Mouse (Mus musculus): ENCODE results near the gene Ptpn20.
A peak's percentile ranks its signal among the peaks of the same experiment; 100 is the strongest.

Gene Ptpn20

GRCm38 (mm10) chr14:33588951-33589350, at the start of gene Ptpn20:
TSS of gene Ptpn20 (plus strand) at chr14:33589207.
- no peak for ATAC-seq (ENCODE audit: insufficient number of reproducible peaks, low FRiP score, low TSS enrichment)

- ATAC-seq (ENCODE audit: insufficient number of reproducible peaks, low FRiP score, low TSS enrichment): no peak
Observed at GRCm38 (mm10) chr14:33539559-33540167, 49.3 kb upstream of the Ptpn20 start.

DNA sequence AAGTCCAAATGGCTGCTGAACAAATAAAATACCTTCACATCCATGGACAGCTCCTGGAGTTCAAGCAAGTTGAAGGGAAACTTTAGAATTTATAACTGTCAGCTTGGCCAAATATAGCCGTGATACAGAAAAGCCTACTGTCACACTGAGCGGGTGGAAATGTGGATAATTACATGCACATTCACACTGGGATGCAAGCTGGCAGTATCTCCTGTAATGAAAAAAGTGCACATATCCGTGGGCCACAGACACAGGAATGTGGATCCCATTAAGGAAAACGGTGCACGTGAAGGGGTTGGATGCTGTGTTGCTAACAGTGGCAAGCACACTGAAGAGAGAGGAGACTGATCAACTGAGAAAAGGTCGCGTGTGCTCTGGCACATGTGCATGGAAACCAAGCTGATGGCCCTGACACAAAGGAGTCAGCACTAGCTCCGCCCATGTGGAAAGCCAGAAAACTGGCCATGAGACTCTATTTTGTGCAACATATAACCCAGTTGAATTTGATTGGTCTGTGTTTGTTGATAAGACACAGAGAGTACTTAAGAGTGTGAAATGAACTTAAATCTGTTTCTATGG, 43.4 kb upstream of the Ptpn20 start:
- ATAC-seq (ENCODE audit: insufficient number of reproducible peaks, low FRiP score, low TSS enrichment): no peak

DNA sequence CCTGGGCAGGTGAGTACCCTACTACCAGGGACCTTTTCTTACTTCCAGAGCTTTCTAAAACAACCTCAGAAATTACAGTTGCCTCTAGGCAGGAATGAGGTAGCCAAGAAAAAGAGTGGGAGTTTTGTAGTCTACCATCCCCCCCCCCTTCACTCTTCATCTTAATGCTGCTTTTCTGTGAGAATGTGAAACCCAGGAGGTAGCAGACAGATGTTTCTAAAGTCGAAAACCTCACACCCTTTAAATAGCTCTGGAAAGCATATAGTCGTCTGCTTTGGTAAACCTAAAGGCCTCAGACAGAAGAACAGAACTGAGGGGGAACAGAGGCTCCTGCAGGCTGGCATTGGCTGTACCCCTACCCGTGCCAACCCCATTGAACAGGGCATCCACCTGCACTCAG, 40.4 kb upstream of the Ptpn20 start:
- ATAC-seq (ENCODE audit: insufficient number of reproducible peaks, low FRiP score, low TSS enrichment): no peak

DNA sequence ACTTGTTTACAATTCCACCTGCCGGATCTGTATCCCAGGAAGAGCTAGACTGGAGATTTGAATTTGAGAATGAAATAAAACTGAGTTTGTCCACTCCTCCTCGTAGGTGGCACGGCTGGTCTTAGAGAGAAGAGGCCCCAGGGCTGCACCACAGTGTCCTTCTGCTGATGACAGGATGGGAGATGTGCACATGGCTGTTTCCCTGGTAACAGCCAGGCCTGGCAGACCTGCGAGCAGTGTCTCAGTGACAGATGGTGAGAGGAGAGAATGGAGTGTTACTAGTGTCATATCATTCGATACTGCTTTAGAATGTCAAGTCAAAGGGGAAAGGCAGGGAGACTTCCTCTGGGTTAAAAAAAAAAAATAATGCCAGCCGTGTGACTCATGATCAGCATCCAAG, 39.2 kb upstream of the Ptpn20 start:
- peak; percentile 81 for ATAC-seq (ENCODE audit: insufficient number of reproducible peaks, low FRiP score, low TSS enrichment)

DNA sequence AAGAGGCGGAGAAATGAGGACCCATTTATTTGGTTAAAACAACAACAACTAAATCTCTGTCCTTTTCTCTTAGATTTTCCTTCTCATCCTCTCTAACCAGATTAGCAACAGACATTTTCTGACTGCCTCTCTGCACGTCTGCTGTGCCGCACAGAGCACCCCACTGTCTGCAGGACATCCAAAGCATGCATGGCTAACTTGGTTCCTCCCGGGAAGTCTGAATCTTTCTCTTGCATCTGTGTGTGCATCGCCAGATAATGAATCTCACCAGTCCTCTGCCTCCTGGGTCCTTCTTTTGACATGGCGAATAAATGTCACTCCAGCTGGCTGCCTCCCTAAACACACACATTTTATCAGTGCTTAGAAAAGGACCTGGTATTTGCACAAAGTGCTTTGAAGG, 18.3 kb upstream of the Ptpn20 start:
- ATAC-seq (ENCODE audit: insufficient number of reproducible peaks, low FRiP score, low TSS enrichment): no peak

DNA sequence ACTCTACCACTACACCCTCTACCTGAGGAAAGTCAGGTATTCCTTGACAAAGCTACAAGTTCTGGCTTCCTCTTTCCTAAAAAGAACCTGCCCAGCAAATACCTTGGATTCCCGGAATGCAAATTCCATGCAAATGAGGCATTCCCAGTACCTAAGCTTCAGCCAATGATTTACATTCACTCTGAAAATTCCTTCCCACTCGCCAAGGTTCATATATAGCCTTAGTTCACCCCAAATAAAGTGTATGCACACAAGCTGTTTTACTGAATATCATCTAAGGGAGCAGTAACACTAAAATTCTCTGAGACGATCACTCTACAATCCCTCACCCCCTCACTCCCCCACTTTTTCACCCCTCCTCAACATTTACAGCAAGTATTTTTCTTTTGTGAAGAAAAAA, 15.4 kb upstream of the Ptpn20 start:
- ATAC-seq (ENCODE audit: insufficient number of reproducible peaks, low FRiP score, low TSS enrichment): no peak

GRCm38 (mm10) chr14:33579771-33580484, 9.1 kb upstream of the Ptpn20 start:
- no peak for ATAC-seq (ENCODE audit: insufficient number of reproducible peaks, low FRiP score, low TSS enrichment)

GRCm38 (mm10) chr14:33598376-33599130, 9.5 kb downstream of the Ptpn20 start:
- ATAC-seq (ENCODE audit: insufficient number of reproducible peaks, low FRiP score, low TSS enrichment): no peak

DNA sequence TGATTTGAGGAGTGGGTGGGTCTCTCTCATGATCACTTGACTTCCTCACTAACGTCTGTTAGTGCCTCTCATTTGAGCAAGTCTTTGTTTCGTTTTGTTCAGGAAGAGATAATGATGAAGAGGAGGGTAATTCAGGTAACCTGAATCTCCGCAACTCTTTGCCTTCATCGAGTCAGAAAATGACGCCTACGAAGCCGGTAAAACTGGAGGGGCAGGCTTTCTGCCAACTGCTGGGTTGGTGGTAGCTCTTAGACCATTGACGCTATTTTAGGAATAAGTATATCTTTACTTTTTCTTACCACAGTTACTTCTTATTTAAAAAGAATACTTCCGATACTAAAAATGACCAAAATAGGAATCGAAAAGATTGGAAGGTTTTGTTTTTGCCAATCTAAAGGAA, 18.4 kb downstream of the Ptpn20 start:
- no peak for ATAC-seq (ENCODE audit: insufficient number of reproducible peaks, low FRiP score, low TSS enrichment)

- ATAC-seq (ENCODE audit: insufficient number of reproducible peaks, low FRiP score, low TSS enrichment): no peak
Observed at GRCm38 (mm10) chr14:33625036-33625435, 36.0 kb downstream of the Ptpn20 start.

DNA sequence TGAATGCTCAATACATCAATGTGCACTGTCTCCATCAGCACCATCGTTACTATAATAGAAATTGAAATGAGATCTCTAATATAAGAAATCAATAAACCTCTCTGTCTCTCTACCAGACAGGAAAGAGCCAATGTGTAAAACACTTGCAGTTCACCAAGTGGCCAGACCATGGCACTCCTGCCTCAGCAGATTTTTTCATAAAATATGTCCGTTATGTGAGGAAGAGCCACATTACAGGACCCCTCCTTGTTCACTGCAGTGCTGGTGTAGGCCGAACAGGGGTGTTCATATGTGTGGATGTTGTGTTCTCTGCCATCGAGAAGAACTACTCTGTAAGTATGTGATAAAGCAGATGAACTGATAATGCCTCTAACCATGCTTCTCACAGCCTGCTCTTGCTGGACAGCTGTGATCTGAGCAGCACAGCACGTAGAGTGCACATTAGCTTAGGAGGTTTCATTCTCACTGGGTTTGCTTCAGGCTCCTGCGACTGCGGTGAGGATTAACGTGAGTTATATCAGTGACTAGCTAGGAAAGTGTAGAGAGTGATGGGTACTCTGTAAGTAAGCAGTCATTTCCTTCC, 43.9 kb downstream of the Ptpn20 start:
- ATAC-seq (ENCODE audit: insufficient number of reproducible peaks, low FRiP score, low TSS enrichment): no peak

DNA sequence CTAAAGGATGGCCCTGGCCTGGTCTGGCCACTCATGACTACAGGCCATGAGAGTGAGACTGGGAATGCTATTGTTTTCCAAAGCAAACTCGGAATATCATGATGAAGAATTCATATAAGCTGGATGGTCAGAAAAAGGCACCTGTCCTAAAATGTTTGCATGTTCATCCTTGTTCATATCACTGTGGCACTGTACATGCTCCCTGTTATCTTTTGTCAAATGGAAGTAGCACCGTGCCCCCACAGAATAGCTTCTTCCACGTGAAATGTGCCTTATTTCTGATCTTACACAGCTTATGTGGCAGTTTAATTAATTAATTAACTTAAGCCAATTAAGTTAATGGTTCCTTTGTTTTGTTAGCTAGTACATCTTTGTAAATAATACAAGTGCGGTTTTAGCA, 45.3 kb downstream of the Ptpn20 start:
- no peak for ATAC-seq (ENCODE audit: insufficient number of reproducible peaks, low FRiP score, low TSS enrichment)

DNA sequence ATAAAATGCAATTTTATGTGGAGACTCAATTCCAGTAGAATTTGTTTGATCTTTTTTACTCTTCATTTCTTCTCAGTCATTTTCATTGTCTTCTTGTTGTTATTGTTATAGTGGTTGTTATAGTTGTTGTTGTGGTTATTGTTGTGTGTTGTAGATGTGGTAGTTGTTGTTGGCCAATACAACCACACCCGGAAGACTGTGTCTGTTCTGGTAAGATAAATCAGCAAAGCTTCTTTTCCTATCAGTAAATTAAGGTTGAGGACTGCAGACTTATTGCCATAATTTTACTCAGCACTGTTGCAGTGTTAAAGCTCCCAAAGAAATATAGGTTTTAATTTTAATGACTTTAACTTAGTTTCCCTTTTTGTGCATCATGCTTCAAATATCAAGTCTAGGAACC, 45.8 kb downstream of the Ptpn20 start:
- no peak for ATAC-seq (ENCODE audit: insufficient number of reproducible peaks, low FRiP score, low TSS enrichment)

DNA sequence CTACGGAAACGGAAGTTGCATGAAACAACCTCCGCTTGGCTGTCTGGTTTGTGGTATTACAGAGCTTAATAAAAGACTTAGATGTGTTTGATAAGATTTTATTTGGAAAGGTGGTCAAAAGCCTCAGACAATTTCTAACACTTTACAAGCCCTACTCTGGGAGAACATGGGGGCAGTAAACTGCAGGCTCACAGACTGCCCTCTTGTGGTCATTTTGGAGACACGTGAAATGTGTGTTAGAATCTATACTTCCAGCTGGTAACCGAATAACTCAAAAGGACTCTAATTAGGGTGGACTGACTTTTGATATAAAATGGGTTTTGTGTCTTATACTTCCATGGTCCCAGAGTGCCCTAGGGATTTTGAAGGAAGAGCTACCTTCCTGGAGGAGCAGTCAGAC, 50.4 kb downstream of the Ptpn20 start:
- no peak for ATAC-seq (ENCODE audit: insufficient number of reproducible peaks, low FRiP score, low TSS enrichment)

- no peak for ATAC-seq (ENCODE audit: insufficient number of reproducible peaks, low FRiP score, low TSS enrichment)
Observed at GRCm38 (mm10) chr14:33650721-33651120, 61.7 kb downstream of the Ptpn20 start.

DNA sequence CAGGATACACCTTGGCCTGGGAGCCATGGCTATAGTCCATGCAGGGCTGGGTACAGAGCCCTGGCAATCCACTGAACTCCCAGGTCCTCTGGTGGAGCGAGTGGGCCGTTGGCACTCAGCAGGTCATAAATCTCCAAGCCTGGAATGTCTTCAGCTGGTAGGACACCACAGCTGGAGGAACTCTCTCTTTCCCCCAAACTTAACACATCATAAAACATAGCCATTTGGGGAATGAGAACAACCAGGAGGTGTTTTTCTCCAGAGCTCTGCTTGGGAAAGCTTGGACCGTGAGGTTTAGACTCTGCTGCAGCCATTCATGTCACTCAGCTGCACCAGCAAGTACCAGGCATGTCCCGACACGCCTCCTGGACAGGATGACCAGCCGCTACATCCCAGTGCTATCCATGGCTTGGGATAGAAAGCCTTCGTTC, 68.5 kb downstream of the Ptpn20 start:
- no peak for ATAC-seq (ENCODE audit: insufficient number of reproducible peaks, low FRiP score, low TSS enrichment)

GRCm38 (mm10) chr14:33658331-33658730, 69.3 kb downstream of the Ptpn20 start:
- no peak for ATAC-seq (ENCODE audit: insufficient number of reproducible peaks, low FRiP score, low TSS enrichment)

GRCm38 (mm10) chr14:33662080-33662479, 73.1 kb downstream of the Ptpn20 start:
- no peak for ATAC-seq (ENCODE audit: insufficient number of reproducible peaks, low FRiP score, low TSS enrichment)

DNA sequence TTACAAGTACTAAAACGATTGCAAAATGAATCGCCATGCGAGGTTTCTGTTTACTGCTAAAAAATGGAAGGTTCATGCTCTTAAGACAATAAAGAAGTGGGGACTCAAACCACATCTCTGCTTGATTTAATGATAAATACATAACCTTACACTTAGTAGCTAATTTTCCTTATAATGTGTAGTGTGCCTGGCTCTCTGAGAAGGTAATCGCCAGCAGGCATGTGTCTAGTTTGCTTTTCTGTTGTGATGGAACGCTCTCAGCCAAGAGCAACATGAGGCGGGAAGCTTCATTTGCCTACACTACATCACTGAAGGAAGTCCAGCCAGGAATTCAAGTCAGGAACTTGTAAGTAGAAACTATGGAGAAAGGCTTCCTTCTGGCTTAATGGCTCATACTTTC, 77.3 kb downstream of the Ptpn20 start:
- ATAC-seq (ENCODE audit: insufficient number of reproducible peaks, low FRiP score, low TSS enrichment): no peak

DNA sequence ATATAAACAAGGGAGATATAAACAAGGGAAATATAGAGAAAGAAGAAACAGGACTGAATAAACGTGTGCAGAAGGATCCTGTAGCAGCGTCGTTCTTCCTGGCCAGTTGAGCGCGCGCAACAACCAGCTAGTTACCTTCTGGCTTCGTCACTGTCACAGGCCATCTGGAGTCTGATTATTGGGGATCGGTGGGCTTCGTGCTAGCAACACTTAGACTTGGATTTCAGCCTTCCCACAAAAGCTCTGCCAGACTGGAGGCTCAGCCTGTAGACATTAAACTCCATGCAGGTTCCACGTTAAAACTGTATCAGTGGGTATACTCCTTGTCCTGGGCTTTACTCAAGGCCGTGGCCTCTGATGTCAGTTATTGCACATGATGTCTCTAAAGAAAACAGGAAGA, 80.9 kb downstream of the Ptpn20 start:
- ATAC-seq (ENCODE audit: insufficient number of reproducible peaks, low FRiP score, low TSS enrichment): no peak

Data from cerebellum, adult (tissue).